Mouse (Mus musculus) thymus, postnatal 0 days (tissue): ENCODE measurements around the gene Tubb2a. TPM values are rescaled to one million over a fixed set of nuclear protein-coding genes. Genes with fewer than 3 reads are reported as not detected.

Experiments used
- DNase-seq: peaks from one replicate; pipeline ENCODE4 v3.0.0-alpha.2; 2015; ENCODE audit warnings: low spot score
- polyA plus RNA-seq: library from polyadenylated mRNA; unstranded; fragments of >200 nt; fragmentation: Nextera tagmentation; extraction: Ambion mirVana; gene quantifications from 2 replicates; pipeline ENCODE4 v1.2.1, GENCODE M21; 2015

The Tubb2a gene
- polyA plus RNA-seq, 1 experiment from 2014 or later, result 248 TPM

DNA sequence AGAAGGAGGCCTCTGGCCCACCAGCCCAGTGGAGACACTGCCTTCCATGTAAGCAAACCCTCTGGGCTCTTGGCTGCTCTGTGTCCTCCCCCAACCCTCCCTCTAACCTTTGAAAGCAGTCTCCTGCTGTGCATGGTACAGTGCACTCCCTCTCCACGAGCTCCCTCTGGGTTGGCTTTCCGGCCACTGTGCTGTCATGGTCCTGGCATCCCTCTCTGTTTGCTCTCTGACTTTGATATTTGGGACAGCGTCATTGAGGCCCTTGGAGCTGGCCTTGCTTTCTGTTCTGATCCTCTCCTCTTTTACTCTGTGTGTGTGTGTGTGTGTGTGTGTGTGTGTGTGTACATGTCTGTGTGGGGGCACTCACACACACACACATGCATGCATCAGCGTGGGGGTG, 23.4 kb downstream of the Tubb2a start:
- DNase-seq, result no peak

DNA sequence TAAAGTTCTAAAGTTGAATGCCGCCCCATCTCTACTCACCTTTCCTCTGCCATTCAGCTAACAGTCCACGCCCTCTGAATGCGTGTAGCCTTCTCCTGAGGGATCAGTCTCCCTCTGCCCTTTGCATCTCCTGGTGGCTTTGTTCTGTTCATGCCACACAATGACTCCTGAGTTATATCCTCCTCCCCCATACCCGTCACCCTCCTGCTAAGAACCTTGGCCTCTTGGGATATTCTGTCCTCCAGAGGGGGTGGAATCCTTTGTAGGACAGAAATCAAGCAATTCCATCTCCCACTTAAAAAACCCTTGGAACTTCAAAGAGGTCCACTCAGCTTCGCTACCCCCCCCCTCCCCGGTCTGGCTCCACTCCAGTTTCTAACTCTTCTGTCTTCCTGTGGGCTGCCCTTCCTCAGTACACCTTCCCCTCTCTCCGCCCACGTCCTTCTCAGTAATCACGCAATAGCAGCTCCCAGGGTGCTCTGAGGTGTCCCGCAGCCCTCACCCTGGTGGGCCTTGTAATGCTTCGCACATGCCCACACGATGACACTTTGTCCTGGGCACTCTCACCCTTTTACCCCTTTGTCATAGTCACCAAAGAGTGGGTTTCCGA, 24.0 kb downstream of the Tubb2a start:
- DNase-seq, result no peak

DNA sequence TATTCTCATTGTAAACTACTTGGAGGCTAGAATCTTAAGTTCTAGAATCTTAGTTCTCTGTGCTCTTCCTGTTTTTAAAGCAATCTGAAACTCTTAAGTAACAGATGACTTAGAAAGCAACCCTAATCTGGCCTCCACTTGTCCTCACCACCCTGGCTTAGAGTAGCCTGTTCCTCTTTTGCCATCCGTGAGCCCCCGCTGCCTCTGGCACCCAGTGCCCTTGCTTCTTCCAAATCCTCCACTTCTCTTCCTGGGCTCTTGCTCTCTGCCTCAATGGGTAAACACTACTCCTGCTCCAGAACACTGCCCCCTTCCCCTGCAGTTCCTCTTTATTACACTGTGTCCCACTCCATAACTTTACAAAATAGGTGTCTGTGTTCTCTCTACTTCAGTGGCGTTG, 26.1 kb downstream of the Tubb2a start:
- DNase-seq, result no peak

DNA sequence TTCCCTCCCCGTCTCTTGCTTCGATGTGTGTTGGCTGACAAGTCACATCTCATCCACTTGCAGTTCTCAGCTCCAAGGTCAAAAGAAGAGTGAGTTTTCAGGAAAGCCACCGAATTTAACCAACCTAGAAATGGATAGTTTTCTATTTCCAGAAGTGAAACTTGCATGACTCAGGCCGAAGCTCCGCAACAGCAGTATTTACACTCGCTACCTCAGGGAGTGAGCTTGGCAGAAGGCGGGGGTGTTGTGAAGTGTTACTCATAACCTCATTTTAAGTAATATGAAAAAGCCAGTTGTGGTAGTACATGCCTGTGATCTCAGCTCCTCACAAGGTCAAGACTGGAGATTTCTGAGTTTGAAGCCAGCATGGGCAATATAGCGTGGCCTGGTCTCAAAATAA, 27.3 kb downstream of the Tubb2a start:
- no peak for DNase-seq

DNA sequence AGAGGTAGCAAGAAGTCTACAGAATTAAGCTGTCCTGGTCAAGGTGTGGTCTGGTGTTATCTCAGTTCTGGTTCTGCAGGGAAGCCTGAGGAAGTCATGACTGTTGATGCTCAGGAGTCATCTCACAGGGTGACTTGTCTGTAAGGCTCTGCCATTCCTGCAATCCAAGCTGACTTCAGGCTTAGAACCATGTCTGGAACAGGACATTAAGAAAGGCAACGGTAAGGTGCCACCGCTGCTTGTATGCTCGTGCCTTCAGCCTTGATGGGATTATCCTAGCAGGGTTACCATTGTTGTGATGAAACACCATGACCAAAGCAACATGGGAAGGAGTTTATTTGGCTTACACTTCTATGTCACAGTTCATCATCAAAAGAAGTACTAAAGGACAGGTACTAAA, 30.3 kb downstream of the Tubb2a start:
- no peak for DNase-seq

DNA sequence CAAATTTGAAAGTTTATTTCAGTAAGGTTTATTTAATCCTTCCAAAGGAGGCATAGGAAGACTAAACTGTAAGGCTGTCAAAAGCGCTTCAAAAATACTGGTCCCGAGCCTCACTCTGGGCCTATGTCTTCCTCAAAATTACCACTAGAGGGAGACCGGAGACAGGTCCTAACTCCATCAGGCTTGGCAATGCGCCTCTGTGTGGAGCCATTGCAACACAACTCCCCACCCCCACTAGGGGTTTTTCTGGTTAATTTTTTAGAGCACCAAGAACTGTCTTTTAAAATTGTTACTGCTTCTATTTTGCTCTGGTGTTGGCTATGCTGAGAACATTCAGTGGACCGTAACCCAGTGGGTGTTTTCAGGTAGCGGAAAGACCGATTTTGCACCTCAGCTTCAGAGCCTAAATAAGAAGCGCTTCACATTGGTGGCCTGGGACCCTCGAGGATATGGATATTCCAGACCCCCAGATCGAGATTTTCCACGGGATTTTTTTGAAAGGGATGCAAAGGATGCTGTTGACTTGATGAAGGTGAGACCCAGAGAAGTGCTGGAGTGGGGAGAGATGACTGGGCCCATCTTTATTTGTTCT, 31.3 kb downstream of the Tubb2a start:
- peak; percentile 90 for DNase-seq

DNA sequence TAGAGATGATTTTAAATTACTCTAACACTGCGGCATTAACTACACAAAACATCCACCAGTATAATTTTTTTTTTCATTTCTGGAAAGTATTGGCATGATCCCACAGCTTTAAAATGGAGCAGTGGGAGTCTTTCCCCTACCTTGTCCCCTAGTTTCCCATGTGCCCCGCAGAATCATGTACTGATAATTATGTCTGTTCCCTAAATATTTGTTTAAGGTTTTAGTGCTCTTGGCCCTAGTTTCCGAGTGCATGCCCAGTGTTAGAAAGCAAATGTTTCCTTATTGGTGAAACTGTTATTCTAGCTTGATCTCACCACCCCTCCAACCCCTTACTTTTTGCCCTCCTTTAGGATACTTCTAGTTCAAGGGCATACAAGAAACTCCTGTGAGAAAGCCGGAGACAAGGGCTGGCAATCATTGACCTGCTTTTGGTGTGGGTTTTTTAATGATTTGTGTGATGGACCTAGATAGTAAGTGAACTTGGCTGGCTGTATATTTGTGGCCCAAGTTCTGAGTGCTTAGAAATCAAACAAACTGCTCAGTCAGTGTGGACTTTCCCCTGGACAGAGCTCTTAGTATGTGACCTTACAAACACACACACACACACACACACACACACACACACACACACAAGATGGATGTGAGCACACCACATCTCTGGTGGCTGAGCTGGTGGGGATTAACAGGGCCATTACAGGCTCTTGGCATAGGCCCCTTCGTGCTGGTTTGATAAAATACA, 32.1 kb downstream of the Tubb2a start:
- no peak for DNase-seq

DNA sequence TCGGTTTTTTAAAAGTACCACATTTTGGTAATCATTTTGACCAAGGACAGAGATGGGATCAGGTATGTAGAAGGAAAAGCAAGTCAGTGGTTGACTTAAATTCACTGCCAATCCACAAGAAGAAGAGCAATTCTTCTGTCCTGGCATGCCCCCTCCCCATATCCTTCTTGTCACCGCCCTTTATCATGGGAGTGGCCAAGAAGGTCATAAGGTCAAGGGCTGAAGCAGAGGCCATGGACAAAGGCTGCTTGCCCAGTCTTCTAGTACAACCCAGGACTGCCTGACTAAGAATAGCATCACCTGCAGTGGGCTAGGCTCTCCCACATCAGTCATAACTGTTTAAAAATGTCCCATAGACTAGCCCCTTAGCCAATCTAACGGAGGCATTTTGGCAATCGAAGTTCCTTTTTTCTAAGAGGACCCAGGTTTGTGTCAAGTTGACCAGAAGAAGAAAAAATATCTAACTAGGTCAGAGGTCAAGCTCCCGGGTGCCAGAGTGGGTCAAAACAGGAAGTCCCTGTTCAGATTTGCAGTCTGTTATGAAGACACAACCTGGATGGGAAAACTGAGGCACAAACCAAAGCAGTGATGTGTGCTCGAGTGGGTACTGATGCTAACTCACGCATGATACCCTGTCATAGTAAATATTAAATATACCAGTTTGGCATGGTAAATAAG, 34.0 kb downstream of the Tubb2a start:
- no peak for DNase-seq

DNA sequence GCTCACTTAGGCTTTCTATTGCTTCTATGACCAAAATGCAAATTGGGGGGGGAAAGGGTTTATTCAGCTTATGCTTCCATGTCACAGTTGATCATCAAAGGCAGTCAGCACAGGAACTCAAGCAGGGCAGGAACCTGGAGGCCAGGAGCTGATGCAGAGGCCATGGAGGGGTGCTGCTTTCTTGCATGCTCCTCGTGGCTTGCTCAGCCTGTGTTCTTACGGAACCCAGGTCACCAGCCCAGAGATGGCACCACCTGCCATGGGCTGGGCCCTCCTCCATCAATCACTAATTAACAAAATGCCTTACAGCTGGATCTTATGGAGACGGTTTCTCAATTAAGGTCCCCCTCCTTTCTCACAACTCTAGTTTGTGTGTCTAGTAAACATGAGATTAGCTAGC, 37.7 kb downstream of the Tubb2a start:
- no peak for DNase-seq

DNA sequence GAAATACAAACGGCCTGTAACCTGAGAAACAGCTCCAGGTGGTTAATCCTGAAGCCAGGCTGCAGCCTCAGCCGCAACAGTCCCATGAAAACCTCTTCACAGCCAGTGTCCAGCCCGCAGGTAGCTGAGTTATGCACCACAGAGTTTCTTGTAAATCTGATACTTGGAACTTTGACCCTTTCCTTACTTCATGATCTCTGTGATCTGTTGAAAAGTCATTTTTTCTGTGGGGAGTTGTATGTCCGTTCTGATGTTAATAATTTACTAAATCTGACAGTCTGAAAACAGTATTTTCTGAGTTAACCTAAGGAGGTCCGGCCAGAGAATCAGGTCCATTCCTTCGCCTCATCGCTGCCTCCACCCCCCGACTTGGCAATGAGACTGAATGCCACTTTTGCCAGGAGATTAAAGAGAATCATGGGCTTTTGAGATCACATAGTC, 38.9 kb downstream of the Tubb2a start:
- DNase-seq, result no peak

DNA sequence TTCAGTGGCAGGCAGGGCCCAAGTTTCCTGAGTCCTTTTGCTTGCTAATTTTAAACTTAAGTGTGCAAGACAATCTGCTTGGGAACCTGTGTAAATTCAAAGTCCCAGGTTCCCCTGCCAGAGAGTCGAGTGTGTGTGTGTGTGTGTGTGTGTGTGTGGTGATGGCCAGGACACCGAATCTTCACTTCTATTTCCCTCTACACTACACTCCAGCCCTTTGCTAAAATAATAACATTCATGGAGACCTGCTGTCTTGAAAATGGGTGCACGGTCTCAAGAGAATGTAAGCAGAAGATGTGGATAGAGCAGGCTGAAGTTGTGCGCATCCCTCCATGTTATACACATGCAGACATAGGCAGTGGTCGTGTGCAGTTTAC, 39.8 kb downstream of the Tubb2a start:
- DNase-seq, result no peak

DNA sequence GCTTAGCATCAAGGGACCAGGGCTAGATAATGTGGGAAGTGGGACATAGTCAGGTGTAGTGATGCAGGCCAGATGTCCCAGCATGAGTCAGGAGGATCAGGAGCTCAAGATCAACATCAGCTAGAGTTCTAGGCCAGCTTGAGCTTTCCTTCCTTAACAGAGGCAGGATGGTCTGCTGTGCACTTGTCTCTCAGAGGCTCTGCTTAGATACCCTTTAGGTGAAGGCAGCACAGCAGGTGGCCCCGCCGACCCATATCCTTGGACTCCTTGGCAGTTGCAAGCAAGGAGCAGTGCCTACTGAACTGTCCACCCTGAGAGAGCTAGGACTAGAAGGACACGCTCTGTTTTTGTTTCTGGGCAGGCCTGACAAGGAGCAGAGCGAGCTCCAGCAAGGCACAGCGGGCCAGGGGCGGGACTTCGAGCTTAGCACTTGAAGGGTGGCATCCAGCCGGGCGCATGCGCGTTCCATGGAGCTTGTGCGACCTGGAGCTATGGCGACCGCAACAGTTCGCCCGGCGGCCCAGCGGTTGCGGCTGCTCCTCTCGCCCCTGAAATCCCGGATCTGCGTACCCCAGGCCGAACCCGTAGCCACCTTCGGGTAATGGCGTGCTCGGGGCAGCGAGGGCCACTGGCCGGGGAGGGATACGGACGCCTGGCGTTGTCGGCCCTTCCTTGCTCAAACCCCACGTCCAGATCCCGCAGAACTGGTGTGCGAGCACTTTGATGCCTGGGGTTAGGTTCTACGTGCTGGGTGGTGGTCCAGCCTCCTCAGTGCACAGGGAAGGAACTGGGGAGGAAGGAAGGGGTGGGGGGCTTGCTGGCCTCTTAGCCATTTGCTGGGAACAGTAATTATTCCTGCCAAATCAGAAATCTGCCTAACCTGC, 40.4 kb downstream of the Tubb2a start, which contains the start of gene Bphl:
Bphl (plus strand) TSS at position 426 of the 884 bp plus-strand sequence.
- peak; percentile 94 for DNase-seq

DNA sequence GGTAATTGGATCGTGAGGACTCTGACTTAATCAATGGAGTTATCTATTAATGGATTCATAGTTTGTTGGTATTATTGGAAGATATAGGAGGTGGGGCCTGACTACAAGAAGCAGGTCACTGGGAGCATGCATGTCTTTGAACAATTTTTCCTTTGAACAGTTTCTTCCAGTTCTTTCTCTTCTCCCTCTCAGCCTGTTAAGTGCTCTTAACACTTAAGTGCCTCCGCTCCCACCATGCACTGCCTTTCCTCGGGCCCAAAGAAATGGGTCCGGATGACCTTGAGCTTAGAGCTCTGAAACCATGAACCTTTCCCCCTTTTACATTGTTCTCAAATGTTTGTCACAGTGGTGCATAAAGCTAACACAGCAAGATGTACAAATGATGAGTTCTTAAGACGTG, 41.1 kb downstream of the Tubb2a start:
- peak; percentile 8 for DNase-seq

DNA sequence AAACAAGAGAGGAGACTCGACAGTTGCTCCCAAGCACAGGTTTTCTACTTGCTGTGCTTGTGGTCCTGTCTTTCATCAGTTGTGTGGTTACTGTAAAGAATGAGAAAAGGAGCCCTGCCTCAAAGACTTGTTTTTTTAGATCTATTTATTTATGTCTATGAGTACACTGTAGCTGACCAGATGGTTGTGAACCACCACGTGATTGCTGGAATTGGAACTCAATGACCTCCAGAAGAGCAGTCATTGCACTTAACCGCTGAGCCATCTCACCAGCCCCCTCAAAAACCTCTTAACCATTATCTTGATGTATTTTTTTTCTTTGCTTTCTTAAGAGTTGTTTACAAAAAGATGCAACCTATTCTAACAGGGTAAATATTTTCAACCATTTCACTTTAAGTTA, 42.4 kb downstream of the Tubb2a start:
- no peak for DNase-seq

DNA sequence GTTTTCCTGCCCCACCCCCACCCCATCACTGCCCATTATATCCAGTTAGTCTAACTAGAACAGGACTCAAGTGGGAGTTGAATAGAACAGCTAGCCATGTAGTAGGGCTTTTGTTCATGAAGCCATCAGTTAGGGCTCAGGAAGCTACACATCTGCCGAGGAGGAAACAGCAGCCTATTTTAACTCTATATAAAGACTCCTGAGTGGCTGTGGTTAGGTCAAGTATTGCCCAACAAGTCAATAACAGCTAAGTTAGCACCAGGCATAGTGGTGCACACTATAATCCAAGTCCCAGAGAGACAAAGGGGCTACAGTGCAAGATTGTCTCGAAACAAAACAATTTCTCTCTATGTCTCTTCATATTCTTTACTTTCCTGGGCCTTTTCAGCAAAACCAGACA, 45.8 kb downstream of the Tubb2a start:
- DNase-seq, result no peak

Other genes starting within 250 kb of the Tubb2a start
- gene Serpinb6e, start 234.6 kb downstream of the Tubb2a start, polyA plus RNA-seq, result not detected in 2 replicates
- 1.3 and 1.6 TPM in 2 replicates for gene Serpinb6c, start 172.3 kb downstream of the Tubb2a start, polyA plus RNA-seq
- gene Nqo2, start 113.3 kb downstream of the Tubb2a start, polyA plus RNA-seq, result 10.9 and 13.0 TPM in 2 replicates
- 12.9 and 13.5 TPM in 2 replicates for gene Ripk1, start 75.6 kb downstream of the Tubb2a start, polyA plus RNA-seq
- 73.8 and 89.4 TPM in 2 replicates for gene Serpinb6a, start 75.2 kb downstream of the Tubb2a start, polyA plus RNA-seq
- 64.5 and 68.7 TPM in 2 replicates for gene Bphl, start 40.4 kb downstream of the Tubb2a start, polyA plus RNA-seq
- gene Tubb2b, start 52.5 kb upstream of the Tubb2a start, polyA plus RNA-seq, result 34.5 and 37.3 TPM in 2 replicates
- 158 and 174 TPM in 2 replicates for gene Psmg4, start 85.0 kb upstream of the Tubb2a start, polyA plus RNA-seq